Mouse (Mus musculus): ENCODE data around the gene Ctsc. TPM values are rescaled to one million over a fixed set of nuclear protein-coding genes. Genes with fewer than 3 reads are reported as not detected.

The Ctsc gene
- polyA plus RNA-seq, 1 experiment from 2014 or later, result 6.5 TPM

GRCm38 (mm10) chr7:88291036-88291435 is 13.2 kb downstream of the Ctsc start:
- ATAC-seq (ENCODE audit: low read depth), result no peak
- Histone ChIP-seq H3K9me3 (ENCODE audit: control insufficient read depth, low read length) (no peaks in the 10 kb centered on the region), H3K36me3 (ENCODE audit: control insufficient read depth, insufficient read depth, low read length) (no peaks in the 10 kb centered on the region), H3K27me3 (ENCODE audit: control insufficient read depth, insufficient read depth, low read length) (no peaks in the 10 kb centered on the region), H3K4me2 (ENCODE audit: low read depth, low read length) (no peak overlapping the region), H3K4me3 (ENCODE audit: low read depth, low read length) (no peak overlapping the region), H3K27ac (ENCODE audit: low read depth, low read length) (no peak overlapping the region), H3K9ac (replicated peaks; ENCODE audit: low read depth, low read length) (no peak overlapping the region), H3K4me1 (ENCODE audit: control insufficient read depth, insufficient read depth, low read length) (no peaks in the 10 kb centered on the region)
- WGBS, result 43% methylated on average over 2 of the region's 2 CpGs

GRCm38 (mm10) chr7:88292044-88292443 is 14.2 kb downstream of the Ctsc start:
- Histone ChIP-seq H3K27ac (ENCODE audit: low read depth, low read length) (no peak overlapping the region), H3K36me3 (ENCODE audit: control insufficient read depth, insufficient read depth, low read length) (no peaks in the 10 kb centered on the region), H3K4me3 (ENCODE audit: low read depth, low read length) (no peak overlapping the region), H3K4me1 (ENCODE audit: control insufficient read depth, insufficient read depth, low read length) (no peaks in the 10 kb centered on the region), H3K4me2 (ENCODE audit: low read depth, low read length) (no peak overlapping the region), H3K27me3 (ENCODE audit: control insufficient read depth, insufficient read depth, low read length) (no peaks in the 10 kb centered on the region), H3K9ac (replicated peaks; ENCODE audit: low read depth, low read length) (no peak overlapping the region), H3K9me3 (ENCODE audit: control insufficient read depth, low read length) (no peaks in the 10 kb centered on the region)
- 88% methylated on average over 2 of the region's 2 CpGs for WGBS
- ATAC-seq (ENCODE audit: low read depth), result no peak

GRCm38 (mm10) chr7:88293907-88294306 is 16.0 kb downstream of the Ctsc start:
- H3K4me3 ChIP-seq (ENCODE audit: low read depth, low read length), result no peak overlapping the region
- ATAC-seq (ENCODE audit: low read depth), result no peak

GRCm38 (mm10) chr7:88295989-88296388 is 18.1 kb downstream of the Ctsc start:
- Histone ChIP-seq H3K27me3 (ENCODE audit: control insufficient read depth, insufficient read depth, low read length) (no peaks in the 10 kb centered on the region), H3K9me3 (ENCODE audit: control insufficient read depth, low read length) (no peaks in the 10 kb centered on the region), H3K36me3 (ENCODE audit: control insufficient read depth, insufficient read depth, low read length) (no peaks in the 10 kb centered on the region), H3K4me3 (ENCODE audit: low read depth, low read length) (no peak overlapping the region), H3K9ac (replicated peaks; ENCODE audit: low read depth, low read length) (no peak overlapping the region), H3K4me2 (ENCODE audit: low read depth, low read length) (no peak overlapping the region), H3K4me1 (ENCODE audit: control insufficient read depth, insufficient read depth, low read length) (no peaks in the 10 kb centered on the region), H3K27ac (ENCODE audit: low read depth, low read length) (no peak overlapping the region)
- WGBS, result 92% methylated on average over 1 of the region's 1 CpGs
- ATAC-seq (ENCODE audit: low read depth), result no peak

More at GRCm38 (mm10) chr7:88293907-88294306, 16.0 kb downstream of the Ctsc start:
- Histone ChIP-seq H3K36me3 (ENCODE audit: control insufficient read depth, insufficient read depth, low read length) (no peaks in the 10 kb centered on the region), H3K9ac (replicated peaks; ENCODE audit: low read depth, low read length) (no peak overlapping the region), H3K27ac (ENCODE audit: low read depth, low read length) (no peak overlapping the region), H3K4me1 (ENCODE audit: control insufficient read depth, insufficient read depth, low read length) (no peaks in the 10 kb centered on the region), H3K9me3 (ENCODE audit: control insufficient read depth, low read length) (no peaks in the 10 kb centered on the region), H3K27me3 (ENCODE audit: control insufficient read depth, insufficient read depth, low read length) (no peaks in the 10 kb centered on the region), H3K4me2 (ENCODE audit: low read depth, low read length) (no peak overlapping the region)
- 70% methylated on average over 6 of the region's 6 CpGs for WGBS

GRCm38 (mm10) chr7:88296932-88297331 is 19.0 kb downstream of the Ctsc start:
- H3K4me1 ChIP-seq (ENCODE audit: control insufficient read depth, insufficient read depth, low read length), result no peaks in the 10 kb centered on the region
- H3K27me3 ChIP-seq (ENCODE audit: control insufficient read depth, insufficient read depth, low read length), result no peaks in the 10 kb centered on the region
- no peak overlapping the region for H3K9ac ChIP-seq (replicated peaks; ENCODE audit: low read depth, low read length)
- H3K36me3 ChIP-seq (ENCODE audit: control insufficient read depth, insufficient read depth, low read length), result no peaks in the 10 kb centered on the region
- H3K4me3 ChIP-seq (ENCODE audit: low read depth, low read length), result no peak overlapping the region
- no peaks in the 10 kb centered on the region for H3K9me3 ChIP-seq (ENCODE audit: control insufficient read depth, low read length)
- H3K27ac ChIP-seq (ENCODE audit: low read depth, low read length), result no peak overlapping the region
- WGBS, result 68% methylated on average over 6 of the region's 6 CpGs
- no peak overlapping the region for H3K4me2 ChIP-seq (ENCODE audit: low read depth, low read length)
- no peak for ATAC-seq (ENCODE audit: low read depth)

GRCm38 (mm10) chr7:88305750-88306149 is 27.9 kb downstream of the Ctsc start:
- no peak overlapping the region for H3K9ac ChIP-seq (replicated peaks; ENCODE audit: low read depth, low read length)
- H3K36me3 ChIP-seq (ENCODE audit: control insufficient read depth, insufficient read depth, low read length), result no peaks in the 10 kb centered on the region
- no peaks in the 10 kb centered on the region for H3K27me3 ChIP-seq (ENCODE audit: control insufficient read depth, insufficient read depth, low read length)
- no peak overlapping the region for H3K4me3 ChIP-seq (ENCODE audit: low read depth, low read length)
- WGBS, result 85% methylated on average over 4 of the region's 4 CpGs
- H3K4me2 ChIP-seq (ENCODE audit: low read depth, low read length), result no peak overlapping the region
- no peaks in the 10 kb centered on the region for H3K4me1 ChIP-seq (ENCODE audit: control insufficient read depth, insufficient read depth, low read length)
- H3K9me3 ChIP-seq (ENCODE audit: control insufficient read depth, low read length), result no peaks in the 10 kb centered on the region
- ATAC-seq (ENCODE audit: low read depth), result no peak
- no peak overlapping the region for H3K27ac ChIP-seq (ENCODE audit: low read depth, low read length)

GRCm38 (mm10) chr7:88306725-88307124 is 28.8 kb downstream of the Ctsc start:
- no peaks in the 10 kb centered on the region for H3K4me1 ChIP-seq (ENCODE audit: control insufficient read depth, insufficient read depth, low read length)
- no peak overlapping the region for H3K4me2 ChIP-seq (ENCODE audit: low read depth, low read length)
- H3K9ac ChIP-seq (replicated peaks; ENCODE audit: low read depth, low read length), result no peak overlapping the region
- no peaks in the 10 kb centered on the region for H3K27me3 ChIP-seq (ENCODE audit: control insufficient read depth, insufficient read depth, low read length)
- no peak overlapping the region for H3K27ac ChIP-seq (ENCODE audit: low read depth, low read length)
- no peaks in the 10 kb centered on the region for H3K9me3 ChIP-seq (ENCODE audit: control insufficient read depth, low read length)
- WGBS, result 92% methylated on average over 3 of the region's 3 CpGs
- no peak for ATAC-seq (ENCODE audit: low read depth)
- H3K36me3 ChIP-seq (ENCODE audit: control insufficient read depth, insufficient read depth, low read length), result no peaks in the 10 kb centered on the region
- no peak overlapping the region for H3K4me3 ChIP-seq (ENCODE audit: low read depth, low read length)

- Histone ChIP-seq H3K27me3 (ENCODE audit: control insufficient read depth, insufficient read depth, low read length) (no peaks in the 10 kb centered on the region), H3K9me3 (ENCODE audit: control insufficient read depth, low read length) (no peaks in the 10 kb centered on the region), H3K36me3 (ENCODE audit: control insufficient read depth, insufficient read depth, low read length) (no peaks in the 10 kb centered on the region), H3K4me3 (ENCODE audit: low read depth, low read length) (no peak overlapping the region), H3K27ac (ENCODE audit: low read depth, low read length) (no peak overlapping the region), H3K4me1 (ENCODE audit: control insufficient read depth, insufficient read depth, low read length) (no peaks in the 10 kb centered on the region), H3K4me2 (ENCODE audit: low read depth, low read length) (no peak overlapping the region), H3K9ac (replicated peaks; ENCODE audit: low read depth, low read length) (no peak overlapping the region)
- WGBS, result 88% methylated on average over 3 of the region's 3 CpGs
- ATAC-seq (ENCODE audit: low read depth), result no peak
Measured at GRCm38 (mm10) chr7:88310398-88311180, 32.7 kb downstream of the Ctsc start.

- H3K4me2 ChIP-seq (ENCODE audit: low read depth, low read length), result no peak overlapping the region
- 74% methylated on average over 3 of the region's 3 CpGs for WGBS
- no peaks in the 10 kb centered on the region for H3K36me3 ChIP-seq (ENCODE audit: control insufficient read depth, insufficient read depth, low read length)
- H3K27me3 ChIP-seq (ENCODE audit: control insufficient read depth, insufficient read depth, low read length), result no peaks in the 10 kb centered on the region
- H3K9me3 ChIP-seq (ENCODE audit: control insufficient read depth, low read length), result no peaks in the 10 kb centered on the region
- H3K4me3 ChIP-seq (ENCODE audit: low read depth, low read length), result no peak overlapping the region
- no peaks in the 10 kb centered on the region for H3K4me1 ChIP-seq (ENCODE audit: control insufficient read depth, insufficient read depth, low read length)
- no peak for ATAC-seq (ENCODE audit: low read depth)
- no peak overlapping the region for H3K9ac ChIP-seq (replicated peaks; ENCODE audit: low read depth, low read length)
- no peak overlapping the region for H3K27ac ChIP-seq (ENCODE audit: low read depth, low read length)
Measured at GRCm38 (mm10) chr7:88316408-88316807, 38.5 kb downstream of the Ctsc start.
